In the genomic region with DNA sequence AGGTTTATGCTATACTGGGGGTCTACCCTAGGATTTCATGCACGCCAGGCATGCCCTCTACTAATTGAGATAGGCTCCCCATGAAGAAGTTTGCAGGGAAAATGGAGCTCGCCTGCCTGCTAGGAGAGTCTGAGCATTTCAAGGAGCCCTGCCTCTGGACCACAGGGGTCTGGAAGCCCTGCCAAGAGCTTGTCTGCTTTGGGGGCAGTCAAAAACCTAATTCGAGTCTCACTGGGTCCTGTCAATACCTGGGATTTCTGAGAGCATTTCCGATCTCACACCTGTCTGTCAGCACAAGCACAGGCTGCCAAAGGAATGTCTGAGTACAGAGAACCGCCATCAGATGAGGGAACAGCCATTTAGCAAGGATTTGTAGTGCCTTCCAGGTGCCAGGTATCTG, we compare ENCODE assay signal across 12 mouse cellular contexts. TPM values are rescaled to one million over a fixed set of nuclear protein-coding genes. Genes with fewer than 3 reads are reported as not detected.
DNase-seq lines count a peak whose midpoint lies in the region; ATAC-seq and TF ChIP-seq lines count a peak whose summit lies in the region.
"Had no signal": no experiment of that assay in that cellular context is flagged by ENCODE, and none has a peak within 500 bp of the region (broad histone marks: within the 10 kb centered on the region; RNA-seq: fewer than 3 reads in every experiment).

No protein-coding gene starts in this region.

- DNase-seq in forebrain, embryonic 11.5 days (ENCODE audit: low spot score) = peak; percentile 49
- no peak for DNase-seq in forebrain, postnatal 0 days
- DNase-seq in layer of hippocampus, adult 2 months (ENCODE audit: low spot score in 2 of 2) = no peak
- DNase-seq in layer of hippocampus, adult 9-11 months = no peak
- no peak for DNase-seq in limb, embryonic 14.5 days (ENCODE audit: low spot score)
- no peak for DNase-seq in adrenal gland, postnatal 10 days

- H3K9me3 ChIP-seq in forebrain, embryonic 11.5 days (ENCODE audit: control insufficient read depth, low read length) = no peaks in the 10 kb centered on the region
- no peaks in the 10 kb centered on the region for H3K9me3 ChIP-seq in forebrain, postnatal 0 days (ENCODE audit: low read length)
- no peaks in the 10 kb centered on the region for H3K9me3 ChIP-seq in limb, embryonic 14.5 days (ENCODE audit: control insufficient read depth, low read length)
- H3K9me3 ChIP-seq in midbrain, embryonic 15.5 days = no peaks in the 10 kb centered on the region

- H3K36me3 ChIP-seq in forebrain, embryonic 11.5 days (ENCODE audit: control insufficient read depth, insufficient read depth, low read length) = no peaks in the 10 kb centered on the region
- H3K36me3 ChIP-seq in forebrain, postnatal 0 days (ENCODE audit: insufficient read depth) = no peaks in the 10 kb centered on the region
- no peaks in the 10 kb centered on the region for H3K36me3 ChIP-seq in limb, embryonic 14.5 days (ENCODE audit: control insufficient read depth, insufficient read depth, low read length)
- H3K36me3 ChIP-seq in midbrain, embryonic 15.5 days (replicated peaks) = no peaks in the 10 kb centered on the region

- H3K27me3 ChIP-seq in forebrain, embryonic 11.5 days (ENCODE audit: control insufficient read depth, insufficient read depth, low read length) = peaks cover 12% of the 10 kb centered on the region; the same call in 1 of the 2 replicates
- H3K27me3 ChIP-seq in forebrain, postnatal 0 days (ENCODE audit: insufficient read depth, low read length) = peaks cover 13% of the 10 kb centered on the region; the same call in 1 of the 2 replicates
- no peaks in the 10 kb centered on the region for H3K27me3 ChIP-seq in limb, embryonic 14.5 days (ENCODE audit: control insufficient read depth, insufficient read depth, low read length)
- peaks cover 45% of the 10 kb centered on the region for H3K27me3 ChIP-seq in midbrain, embryonic 15.5 days (replicated peaks)

- no peak overlapping the region for H3K4me3 ChIP-seq in forebrain, embryonic 11.5 days (ENCODE audit: low read depth, low read length)
- H3K4me3 ChIP-seq in forebrain, postnatal 0 days (ENCODE audit: low read depth, low read length) = no peak overlapping the region
- no peak overlapping the region for H3K4me3 ChIP-seq in layer of hippocampus, adult 2 months
- H3K4me3 ChIP-seq in bone marrow macrophage, adult 2 months (ENCODE audit: insufficient read depth, low read length) = no peak overlapping the region
- H3K4me3 ChIP-seq in limb, embryonic 14.5 days (replicated peaks; ENCODE audit: low read length) = no peak overlapping the region
- no peak overlapping the region for H3K4me3 ChIP-seq in midbrain, embryonic 15.5 days

- no peak overlapping the region for H3K27ac ChIP-seq in forebrain, embryonic 11.5 days (ENCODE audit: low read depth, low read length)
- no peak overlapping the region for H3K27ac ChIP-seq in forebrain, postnatal 0 days (ENCODE audit: low read depth, low read length)
- peak overlapping the region; percentile 91 for H3K27ac ChIP-seq in layer of hippocampus, adult 2 months
- peak overlapping the region; percentile 98 for H3K27ac ChIP-seq in bone marrow macrophage, adult 2 months (ENCODE audit: insufficient read depth, low read depth, low read length)
- H3K27ac ChIP-seq in limb, embryonic 14.5 days (replicated peaks; ENCODE audit: low read depth, low read length) = peak overlapping the region; percentile 84; the same call in 1 of the 2 replicates
- no peak overlapping the region for H3K27ac ChIP-seq in midbrain, embryonic 15.5 days

- peaks cover 23% of the 10 kb centered on the region for H3K4me1 ChIP-seq in forebrain, embryonic 11.5 days (replicated peaks; ENCODE audit: control insufficient read depth, insufficient read depth, low read length)
- 0 out of 2 replicates have a peak, but pooled peaks cover 7% of the 10 kb centered on the region for H3K4me1 ChIP-seq in forebrain, postnatal 0 days (ENCODE audit: insufficient read depth)
- H3K4me1 ChIP-seq in bone marrow macrophage, adult 2 months (ENCODE audit: control insufficient read depth, insufficient read depth, low read length) = peaks cover 32% of the 10 kb centered on the region
- H3K4me1 ChIP-seq in limb, embryonic 14.5 days (ENCODE audit: control insufficient read depth, insufficient read depth, low read length) = peaks cover 40% of the 10 kb centered on the region
- peaks cover 24% of the 10 kb centered on the region for H3K4me1 ChIP-seq in midbrain, embryonic 15.5 days

- TF ChIP-seq CTCF in forebrain, postnatal 0 days (IDR thresholded peaks at IDR 0.05; ENCODE audit: low read depth) = no peak
- TF ChIP-seq CTCF in layer of hippocampus, adult 2 months (conservative IDR thresholded peaks at IDR 0.05) = no peak
- no peak for TF ChIP-seq CTCF in bone marrow macrophage, adult 2 months (IDR thresholded peaks at IDR 0.05; ENCODE audit: low read depth, low read length)

- WGBS in forebrain, embryonic 11.5 days = 45% methylated on average over 5 of the region's 5 CpGs
- 46% methylated on average over 5 of the region's 5 CpGs for WGBS in forebrain, postnatal 0 days
- WGBS in limb, embryonic 14.5 days = 49% methylated on average over 5 of the region's 5 CpGs
- WGBS in midbrain, embryonic 15.5 days = 44% methylated on average over 5 of the region's 5 CpGs

- H3K9ac ChIP-seq in forebrain, embryonic 11.5 days (ENCODE audit: low read length) = no peak overlapping the region
- no peak overlapping the region for H3K9ac ChIP-seq in forebrain, postnatal 0 days
- no peak overlapping the region for H3K9ac ChIP-seq in limb, embryonic 14.5 days (ENCODE audit: low read depth, low read length, severe bottlenecking)
- H3K9ac ChIP-seq in midbrain, embryonic 15.5 days = no peak overlapping the region

- TF ChIP-seq POLR2A in bone marrow macrophage, adult 2 months (IDR thresholded peaks at IDR 0.05; ENCODE audit: borderline replicate concordance, low read depth, low read length) = no peak
- TF ChIP-seq POLR2A in limb, embryonic 14.5 days (IDR thresholded peaks at IDR 0.05; ENCODE audit: borderline replicate concordance, extremely low read depth, insufficient read depth, insufficient read length) = no peak

- H3K4me2 ChIP-seq in forebrain, embryonic 11.5 days (ENCODE audit: low read depth, low read length, severe bottlenecking) = no peak overlapping the region
- no peak overlapping the region for H3K4me2 ChIP-seq in forebrain, postnatal 0 days (ENCODE audit: low read depth)
- H3K4me2 ChIP-seq in limb, embryonic 14.5 days (replicated peaks; ENCODE audit: low read depth, low read length, severe bottlenecking) = 0 out of 2 replicates have a peak overlapping the region, but pooled peaks have one; percentile 74
- H3K4me2 ChIP-seq in midbrain, embryonic 15.5 days = no peak overlapping the region

- no peak for ATAC-seq in forebrain, embryonic 11.5 days (replicated peaks; ENCODE audit: low FRiP score)
- no peak for ATAC-seq in forebrain, postnatal 0 days
- ATAC-seq in limb, embryonic 14.5 days (ENCODE audit: low FRiP score, low read depth) = no peak
- no peak for ATAC-seq in midbrain, embryonic 15.5 days (replicated peaks)

RNA-seq across cellular contexts. Expression of gene Irf1, which starts 5.2 kb away (rescaled TPM):
- polyA plus RNA-seq in forebrain, embryonic 11.5 days (2014; fragmentation: Nextera tagmentation; extraction: Ambion mirVana) = 4.0 and 4.3 TPM in 2 replicates
- 3.1 and 3.7 TPM in 2 replicates for total RNA-seq in forebrain, postnatal 0 days (2014; rRNA removed)
- 3.2 and 4.0 TPM in 2 replicates for polyA plus RNA-seq in forebrain, postnatal 0 days (2015; fragmentation: Nextera tagmentation; extraction: Ambion mirVana)
- 10 to 100 TPM in 1 of 2 experiments, 1 to 10 TPM in 1; 9.0 to 12.4 TPM for total RNA-seq in layer of hippocampus, adult 2 months (2021)
- polyA plus RNA-seq in bone marrow macrophage, adult 2 months (2012; ENCODE audit: insufficient read depth, insufficient read length, missing spikeins) = 84.8 and 89.6 TPM in 2 replicates
- 13.8 and 16.8 TPM in 2 replicates for polyA plus RNA-seq in limb, embryonic 14.5 days (2012; rRNA removed)
- 10.7 and 11.8 TPM in 2 replicates for polyA plus RNA-seq in limb, embryonic 14.5 days (2014; fragmentation: Nextera tagmentation; extraction: Ambion mirVana)
- polyA plus RNA-seq in midbrain, embryonic 15.5 days (2015; fragmentation: Nextera tagmentation; extraction: Ambion mirVana) = 2.6 and 3.1 TPM in 2 replicates
- 10 to 100 TPM; 20.0 to 36.7 TPM for total RNA-seq in adrenal gland, postnatal 10 days (2021)

RNA-seq across cellular contexts. Expression of gene Gm17334, which starts 8.4 kb away (rescaled TPM):
- not detected in 2 replicates for polyA plus RNA-seq in forebrain, embryonic 11.5 days (2014; fragmentation: Nextera tagmentation; extraction: Ambion mirVana)
- 1.5 TPM in 1 of 2 replicates, not detected in the other for total RNA-seq in forebrain, postnatal 0 days (2014; rRNA removed)
- not detected in 2 replicates for polyA plus RNA-seq in forebrain, postnatal 0 days (2015; fragmentation: Nextera tagmentation; extraction: Ambion mirVana)
- 1 to 10 TPM; 1.1 to 1.6 TPM for total RNA-seq in layer of hippocampus, adult 2 months (2021)
- not detected in 2 replicates for polyA plus RNA-seq in bone marrow macrophage, adult 2 months (2012; ENCODE audit: insufficient read depth, insufficient read length, missing spikeins)
- polyA plus RNA-seq in limb, embryonic 14.5 days (2012; rRNA removed) = 0.11 and 0.33 TPM in 2 replicates
- 0.28 and 0.30 TPM in 2 replicates for polyA plus RNA-seq in limb, embryonic 14.5 days (2014; fragmentation: Nextera tagmentation; extraction: Ambion mirVana)
- not detected in 2 replicates for polyA plus RNA-seq in midbrain, embryonic 15.5 days (2015; fragmentation: Nextera tagmentation; extraction: Ambion mirVana)
- 1 to 10 TPM in 1 of 2 experiments, not detected in 1; 1.2 TPM for total RNA-seq in adrenal gland, postnatal 10 days (2021)
- total RNA-seq: gastrocnemius, postnatal 25 days had no signal

RNA-seq across cellular contexts. Expression of gene Il5, which starts 44.0 kb away (rescaled TPM):
- polyA plus RNA-seq in forebrain, embryonic 11.5 days (2014; fragmentation: Nextera tagmentation; extraction: Ambion mirVana) = not detected in 2 replicates
- 0.23 and 0.29 TPM in 2 replicates for total RNA-seq in forebrain, postnatal 0 days (2014; rRNA removed)
- polyA plus RNA-seq in forebrain, postnatal 0 days (2015; fragmentation: Nextera tagmentation; extraction: Ambion mirVana) = 0.10 and 0.18 TPM in 2 replicates
- total RNA-seq in layer of hippocampus, adult 2 months (2021) = not detected
- polyA plus RNA-seq in bone marrow macrophage, adult 2 months (2012; ENCODE audit: insufficient read depth, insufficient read length, missing spikeins) = not detected in 2 replicates
- polyA plus RNA-seq in limb, embryonic 14.5 days (2012; rRNA removed) = not detected in 2 replicates
- polyA plus RNA-seq in limb, embryonic 14.5 days (2014; fragmentation: Nextera tagmentation; extraction: Ambion mirVana) = not detected in 2 replicates
- not detected in 2 replicates for polyA plus RNA-seq in midbrain, embryonic 15.5 days (2015; fragmentation: Nextera tagmentation; extraction: Ambion mirVana)
- total RNA-seq in adrenal gland, postnatal 10 days (2021) = not detected
- total RNA-seq: adrenal gland, postnatal 25 days; gastrocnemius, postnatal 25 days; layer of hippocampus, postnatal 36 days had no signal
- polyA plus RNA-seq: inflammation-experienced regulatory T-cells, adult 6 months had no signal

RNA-seq across cellular contexts. Expression of gene Rad50, which starts 57.5 kb away (rescaled TPM):
- polyA plus RNA-seq in forebrain, embryonic 11.5 days (2014; fragmentation: Nextera tagmentation; extraction: Ambion mirVana) = 24.3 and 27.6 TPM in 2 replicates
- total RNA-seq in forebrain, postnatal 0 days (2014; rRNA removed) = 7.1 and 9.2 TPM in 2 replicates
- polyA plus RNA-seq in forebrain, postnatal 0 days (2015; fragmentation: Nextera tagmentation; extraction: Ambion mirVana) = 8.6 and 11.8 TPM in 2 replicates
- 10 to 100 TPM; 13.0 to 13.7 TPM for total RNA-seq in layer of hippocampus, adult 2 months (2021)
- 20.1 and 20.4 TPM in 2 replicates for polyA plus RNA-seq in bone marrow macrophage, adult 2 months (2012; ENCODE audit: insufficient read depth, insufficient read length, missing spikeins)
- polyA plus RNA-seq in limb, embryonic 14.5 days (2012; rRNA removed) = 8.7 and 11.1 TPM in 2 replicates
- polyA plus RNA-seq in limb, embryonic 14.5 days (2014; fragmentation: Nextera tagmentation; extraction: Ambion mirVana) = 18.9 and 21.2 TPM in 2 replicates
- 10.5 and 11.5 TPM in 2 replicates for polyA plus RNA-seq in midbrain, embryonic 15.5 days (2015; fragmentation: Nextera tagmentation; extraction: Ambion mirVana)
- total RNA-seq in adrenal gland, postnatal 10 days (2021) = 10 to 100 TPM; 12.6 to 16.8 TPM

Comparison
In these comparisons a context has a peak if more than half of its experiments do, and no peak if none do; other contexts are left out.
1. H3K27ac ChIP-seq: peak in layer of hippocampus, adult 2 months (single experiment), bone marrow macrophage, adult 2 months (single experiment) and limb, embryonic 14.5 days (single experiment); none in forebrain, embryonic 11.5 days (single experiment), forebrain, postnatal 0 days (single experiment) and midbrain, embryonic 15.5 days (single experiment).